Mouse (Mus musculus): ENCODE data around the gene Hvcn1. TPM values are rescaled to one million over a fixed set of nuclear protein-coding genes. Genes with fewer than 3 reads are reported as not detected.

The Hvcn1 gene
- polyA plus RNA-seq, 1 experiment = 18.6 TPM

- Histone ChIP-seq H3K27me3 (ENCODE audit: control insufficient read depth, insufficient read depth, low read length) (no peaks in the 10 kb centered on the region), H3K4me3 (ENCODE audit: low read depth, low read length) (no peak overlapping the region), H3K27ac (ENCODE audit: insufficient read depth, low read depth, low read length) (no peak overlapping the region), H3K4me1 (ENCODE audit: control insufficient read depth, insufficient read depth, insufficient read length, low read length) (no peaks in the 10 kb centered on the region; the same call in 1 of the 2 replicates), H3K36me3 (ENCODE audit: control insufficient read depth, insufficient read depth, low read length) (no peaks in the 10 kb centered on the region)
- TF ChIP-seq POLR2A (IDR thresholded peaks at IDR 0.05; ENCODE audit: low read depth, low read length) = no peak
- no peak for TF ChIP-seq CTCF (IDR thresholded peaks at IDR 0.05; ENCODE audit: extremely low read depth, insufficient read length, insufficient replicate concordance, low read depth, low read length)
- WGBS = 89% methylated on average over 2 of the region's 2 CpGs
These were observed 17.7 kb downstream of the Hvcn1 start for GRCm38 (mm10) chr5:122224291-122224690.

- TF ChIP-seq CTCF (IDR thresholded peaks at IDR 0.05; ENCODE audit: extremely low read depth, insufficient read length, insufficient replicate concordance, low read depth, low read length) = no peak
- no peak for TF ChIP-seq POLR2A (IDR thresholded peaks at IDR 0.05; ENCODE audit: low read depth, low read length)
- 67% methylated on average over 3 of the region's 3 CpGs for WGBS
- Histone ChIP-seq H3K4me3 (ENCODE audit: low read depth, low read length) (no peak overlapping the region), H3K4me1 (ENCODE audit: control insufficient read depth, insufficient read depth, insufficient read length, low read length) (peaks cover 5% of the 10 kb centered on the region; the same call in 1 of the 2 replicates), H3K27ac (ENCODE audit: insufficient read depth, low read depth, low read length) (no peak overlapping the region), H3K36me3 (ENCODE audit: control insufficient read depth, insufficient read depth, low read length) (no peaks in the 10 kb centered on the region), H3K27me3 (ENCODE audit: control insufficient read depth, insufficient read depth, low read length) (no peaks in the 10 kb centered on the region)
These were observed 21.7 kb downstream of the Hvcn1 start for GRCm38 (mm10) chr5:122228271-122228765.

- peaks cover 6% of the 10 kb centered on the region; the same call in 1 of the 2 replicates for H3K4me1 ChIP-seq (ENCODE audit: control insufficient read depth, insufficient read depth, insufficient read length, low read length)
- H3K27ac ChIP-seq (ENCODE audit: insufficient read depth, low read depth, low read length) = no peak overlapping the region
- TF ChIP-seq POLR2A (IDR thresholded peaks at IDR 0.05; ENCODE audit: low read depth, low read length) (no peak), CTCF (IDR thresholded peaks at IDR 0.05; ENCODE audit: extremely low read depth, insufficient read length, insufficient replicate concordance, low read depth, low read length) (no peak)
- H3K36me3 ChIP-seq (ENCODE audit: control insufficient read depth, insufficient read depth, low read length) = no peaks in the 10 kb centered on the region
- 57% methylated on average over 4 of the region's 4 CpGs for WGBS
- H3K27me3 ChIP-seq (ENCODE audit: control insufficient read depth, insufficient read depth, low read length) = no peaks in the 10 kb centered on the region
- H3K4me3 ChIP-seq (ENCODE audit: low read depth, low read length) = no peak overlapping the region
These were observed 22.2 kb downstream of the Hvcn1 start for GRCm38 (mm10) chr5:122228772-122229171.

- H3K27me3 ChIP-seq (ENCODE audit: control insufficient read depth, insufficient read depth, low read length) = no peaks in the 10 kb centered on the region
- WGBS = 94% methylated on average over 4 of the region's 4 CpGs
- TF ChIP-seq CTCF (IDR thresholded peaks at IDR 0.05; ENCODE audit: extremely low read depth, insufficient read length, insufficient replicate concordance, low read depth, low read length) (no peak), POLR2A (IDR thresholded peaks at IDR 0.05; ENCODE audit: low read depth, low read length) (no peak)
- H3K4me3 ChIP-seq (ENCODE audit: low read depth, low read length) = 0 out of 2 replicates have a peak overlapping the region, but pooled peaks have one; percentile 21
- peaks cover 8% of the 10 kb centered on the region for H3K4me1 ChIP-seq (ENCODE audit: control insufficient read depth, insufficient read depth, insufficient read length, low read length)
- H3K27ac ChIP-seq (ENCODE audit: insufficient read depth, low read depth, low read length) = peak overlapping the region; percentile 41
- no peaks in the 10 kb centered on the region for H3K36me3 ChIP-seq (ENCODE audit: control insufficient read depth, insufficient read depth, low read length)
These were observed 24.2 kb downstream of the Hvcn1 start for GRCm38 (mm10) chr5:122230816-122231215.

- TF ChIP-seq POLR2A (IDR thresholded peaks at IDR 0.05; ENCODE audit: low read depth, low read length) (no peak), CTCF (IDR thresholded peaks at IDR 0.05; ENCODE audit: extremely low read depth, insufficient read length, insufficient replicate concordance, low read depth, low read length) (no peak)
- Histone ChIP-seq H3K27me3 (ENCODE audit: control insufficient read depth, insufficient read depth, low read length) (no peaks in the 10 kb centered on the region), H3K36me3 (ENCODE audit: control insufficient read depth, insufficient read depth, low read length) (no peaks in the 10 kb centered on the region), H3K4me1 (ENCODE audit: control insufficient read depth, insufficient read depth, insufficient read length, low read length) (peaks cover 8% of the 10 kb centered on the region), H3K4me3 (ENCODE audit: low read depth, low read length) (no peak overlapping the region), H3K27ac (ENCODE audit: insufficient read depth, low read depth, low read length) (0 out of 2 replicates have a peak overlapping the region, but pooled peaks have one; percentile 34)
- 67% methylated on average over 6 of the region's 6 CpGs for WGBS
These were observed 24.8 kb downstream of the Hvcn1 start for GRCm38 (mm10) chr5:122231431-122231830.

GRCm38 (mm10) chr5:122232004-122232403 is 25.4 kb downstream of the Hvcn1 start:
- no peak overlapping the region for H3K4me3 ChIP-seq (ENCODE audit: low read depth, low read length)
- peaks cover 8% of the 10 kb centered on the region for H3K4me1 ChIP-seq (ENCODE audit: control insufficient read depth, insufficient read depth, insufficient read length, low read length)
- no peaks in the 10 kb centered on the region for H3K27me3 ChIP-seq (ENCODE audit: control insufficient read depth, insufficient read depth, low read length)
- TF ChIP-seq POLR2A (IDR thresholded peaks at IDR 0.05; ENCODE audit: low read depth, low read length) (no peak), CTCF (IDR thresholded peaks at IDR 0.05; ENCODE audit: extremely low read depth, insufficient read length, insufficient replicate concordance, low read depth, low read length) (no peak)
- peak overlapping the region; percentile 34 for H3K27ac ChIP-seq (ENCODE audit: insufficient read depth, low read depth, low read length)
- H3K36me3 ChIP-seq (ENCODE audit: control insufficient read depth, insufficient read depth, low read length) = no peaks in the 10 kb centered on the region
- 46% methylated on average over 5 of the region's 5 CpGs for WGBS

GRCm38 (mm10) chr5:122233077-122233581 is 26.5 kb downstream of the Hvcn1 start:
- H3K27ac ChIP-seq (ENCODE audit: insufficient read depth, low read depth, low read length) = peak overlapping the region; percentile 34
- H3K4me1 ChIP-seq (ENCODE audit: control insufficient read depth, insufficient read depth, insufficient read length, low read length) = peaks cover 8% of the 10 kb centered on the region
- H3K36me3 ChIP-seq (ENCODE audit: control insufficient read depth, insufficient read depth, low read length) = no peaks in the 10 kb centered on the region
- no peaks in the 10 kb centered on the region for H3K27me3 ChIP-seq (ENCODE audit: control insufficient read depth, insufficient read depth, low read length)
- WGBS = 70% methylated on average over 14 of the region's 14 CpGs
- H3K4me3 ChIP-seq (ENCODE audit: low read depth, low read length) = peak overlapping the region; percentile 9
- no peak for TF ChIP-seq CTCF (IDR thresholded peaks at IDR 0.05; ENCODE audit: extremely low read depth, insufficient read length, insufficient replicate concordance, low read depth, low read length)
- TF ChIP-seq POLR2A (IDR thresholded peaks at IDR 0.05; ENCODE audit: low read depth, low read length) = no peak

All from small intestine, adult 2 months (tissue).